Mouse (Mus musculus) ES-Bruce4 (cell line): ENCODE measurements around the gene C87436.

Experiments used
- CTCF ChIP-seq: IDR thresholded peaks from one replicate; pipeline ENCODE4 v1.8.1; 2011; ENCODE audit warnings: low read depth, low read length
- EP300 ChIP-seq: IDR thresholded peaks from 2 replicates; pipeline ENCODE4 v1.6.1; 2011; ENCODE audit warnings: low read depth, low read length; ENCODE audit not compliant: insufficient read depth
- POLR2A ChIP-seq: IDR thresholded peaks from one replicate; pipeline ENCODE4 v1.8.1; 2011; ENCODE audit warnings: low read length; ENCODE audit not compliant: insufficient read depth

DNA sequence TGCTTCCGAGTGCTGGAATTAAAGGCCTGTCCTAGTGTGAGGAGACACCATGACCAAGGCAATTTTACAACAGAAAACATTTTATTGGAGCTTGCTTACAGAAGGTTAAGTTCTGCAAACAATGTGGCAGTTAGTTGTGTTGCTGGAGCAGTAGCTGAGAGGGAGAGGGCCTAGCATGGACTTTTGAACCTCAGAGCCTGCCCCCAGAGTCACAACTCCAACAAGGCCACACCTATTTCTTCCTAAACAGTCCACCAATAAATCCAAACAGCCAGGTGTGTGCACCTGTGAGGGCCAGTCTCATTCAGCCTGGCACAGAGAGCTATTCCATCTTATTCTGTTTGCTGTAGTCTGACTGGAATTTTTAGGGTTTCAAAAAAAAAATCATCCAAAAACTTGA is 4.5 kb upstream of the C87436 start:
- TF ChIP-seq EP300 (no peak), POLR2A (no peak), CTCF (no peak)
